Mouse (Mus musculus) brown adipose tissue, adult 24 weeks (tissue): ENCODE results near the gene Ncoa1. TPM values are rescaled to one million over a fixed set of nuclear protein-coding genes. Genes with fewer than 3 reads are reported as not detected.
"Not testable (repeated sequence)": the region's sequence is repeated elsewhere in the genome, so short reads cannot be mapped to it uniquely, and the experiment has no call there.

ENCODE experiments used
- H3K27ac ChIP-seq: fragments of 200-500 bp; replicated peaks from 2 replicates; pipeline ENCODE4 v1.5.1; 2012; ENCODE audit warnings: low read depth, mild to moderate bottlenecking, low read length
- H3K4me1 ChIP-seq: fragments of 200-500 bp; 2 replicates; pipeline ENCODE4 v1.6.1; 2012; ENCODE audit warnings: low read length, mixed read lengths; ENCODE audit not compliant: control insufficient read depth, insufficient read depth, insufficient read length
- H3K4me3 ChIP-seq: fragments of 200-500 bp; 2 replicates; pipeline ENCODE4 v1.5.1; 2012; ENCODE audit warnings: low read depth, mild to moderate bottlenecking, low read length, moderate library complexity; ENCODE audit not compliant: insufficient read depth
- polyA plus RNA-seq: library from polyadenylated mRNA; stranded (reverse); fragments of >200 nt; gene quantifications from 2 replicates; pipeline ENCODE4 v1.2.4, GENCODE M21; 2012; ENCODE audit not compliant: missing spikeins, insufficient read depth, insufficient read length

The Ncoa1 gene
- polyA plus RNA-seq, 1 experiment = 32.9 TPM

- Histone ChIP-seq H3K27ac (no peak overlapping the region), H3K4me1 (peaks cover 10% of the 10 kb centered on the region), H3K4me3 (no peak overlapping the region)
Observed at GRCm38 (mm10) chr12:4452233-4452632, 24.7 kb downstream of the Ncoa1 start.

GRCm38 (mm10) chr12:4450485-4450884 is 26.5 kb downstream of the Ncoa1 start:
- not testable (repeated sequence) for H3K4me1 ChIP-seq, H3K27ac ChIP-seq, H3K4me3 ChIP-seq

- H3K27ac ChIP-seq = no peak overlapping the region
- no peaks in the 10 kb centered on the region for H3K4me1 ChIP-seq
Observed at GRCm38 (mm10) chr12:4448076-4448589, 28.8 kb downstream of the Ncoa1 start.

GRCm38 (mm10) chr12:4444946-4445345 is 32.0 kb downstream of the Ncoa1 start:
- H3K4me1 ChIP-seq = no peaks in the 10 kb centered on the region
- no peak overlapping the region for H3K4me3 ChIP-seq
- H3K27ac ChIP-seq = no peak overlapping the region

More at GRCm38 (mm10) chr12:4448076-4448589, 28.8 kb downstream of the Ncoa1 start:
- no peak overlapping the region for H3K4me3 ChIP-seq

- no peaks in the 10 kb centered on the region for H3K4me1 ChIP-seq
- H3K27ac ChIP-seq = no peak overlapping the region
- no peak overlapping the region for H3K4me3 ChIP-seq
Observed at GRCm38 (mm10) chr12:4441451-4441850, 35.5 kb downstream of the Ncoa1 start.

- no peak overlapping the region for H3K4me3 ChIP-seq
- H3K4me1 ChIP-seq = peaks cover 3% of the 10 kb centered on the region
- H3K27ac ChIP-seq = no peak overlapping the region; the same call in 1 of the 2 replicates
Observed at GRCm38 (mm10) chr12:4436198-4436597, 40.8 kb downstream of the Ncoa1 start.

GRCm38 (mm10) chr12:4433549-4433948 is 43.4 kb downstream of the Ncoa1 start:
- Histone ChIP-seq H3K4me1 (peaks cover 5% of the 10 kb centered on the region), H3K27ac (no peak overlapping the region), H3K4me3 (no peak overlapping the region)

GRCm38 (mm10) chr12:4431978-4432377 is 45.0 kb downstream of the Ncoa1 start:
- H3K4me3 ChIP-seq = no peak overlapping the region
- no peak overlapping the region for H3K27ac ChIP-seq
- peaks cover 5% of the 10 kb centered on the region for H3K4me1 ChIP-seq

GRCm38 (mm10) chr12:4430061-4430825 is 46.7 kb downstream of the Ncoa1 start:
- Histone ChIP-seq H3K4me1 (peaks cover 5% of the 10 kb centered on the region), H3K4me3 (no peak overlapping the region), H3K27ac (no peak overlapping the region)

- Histone ChIP-seq H3K27ac (no peak overlapping the region), H3K4me1 (no peaks in the 10 kb centered on the region), H3K4me3 (no peak overlapping the region)
Observed at GRCm38 (mm10) chr12:4418824-4419223, 58.2 kb downstream of the Ncoa1 start.

GRCm38 (mm10) chr12:4417626-4418263 is 59.2 kb downstream of the Ncoa1 start:
- no peaks in the 10 kb centered on the region for H3K4me1 ChIP-seq
- H3K4me3 ChIP-seq = no peak overlapping the region
- H3K27ac ChIP-seq = no peak overlapping the region

GRCm38 (mm10) chr12:4407085-4407484 is 69.9 kb downstream of the Ncoa1 start:
- H3K4me1 ChIP-seq = no peaks in the 10 kb centered on the region
- H3K4me3 ChIP-seq = no peak overlapping the region
- H3K27ac ChIP-seq = no peak overlapping the region

- Histone ChIP-seq H3K4me3 (no peak overlapping the region), H3K4me1 (no peaks in the 10 kb centered on the region)
Observed at GRCm38 (mm10) chr12:4406155-4406554, 70.8 kb downstream of the Ncoa1 start.

GRCm38 (mm10) chr12:4403206-4403605 is 73.8 kb downstream of the Ncoa1 start:
- Histone ChIP-seq H3K4me1 (no peaks in the 10 kb centered on the region), H3K4me3 (no peak overlapping the region), H3K27ac (no peak overlapping the region)

More at GRCm38 (mm10) chr12:4406155-4406554, 70.8 kb downstream of the Ncoa1 start:
- H3K27ac ChIP-seq = no peak overlapping the region

- Histone ChIP-seq H3K27ac (no peak overlapping the region), H3K4me3 (no peak overlapping the region), H3K4me1 (no peaks in the 10 kb centered on the region)
Observed at GRCm38 (mm10) chr12:4396221-4396620, 80.8 kb downstream of the Ncoa1 start.

- Histone ChIP-seq H3K27ac (no peak overlapping the region), H3K4me1 (no peaks in the 10 kb centered on the region; the same call in 1 of the 2 replicates), H3K4me3 (no peak overlapping the region)
Observed at GRCm38 (mm10) chr12:4392590-4392989, 84.4 kb downstream of the Ncoa1 start.
